Mouse (Mus musculus) spleen, adult 2 months (tissue): ENCODE data around the gene Slc27a1. TPM values are rescaled to one million over a fixed set of nuclear protein-coding genes. Genes with fewer than 3 reads are reported as not detected.
A peak's percentile ranks its signal among the peaks of the same experiment; 100 is the strongest.

ENCODE experiments used
- DNase-seq, 2 experiments: peaks; one replicate each; pipeline versions ENCODE4 v3.0.0 to v3.0.0-alpha.2; 2012 to 2021; ENCODE audit warnings: low spot score in 2 of 2, low read depth in 1 of 2
- H3K27ac ChIP-seq: fragments of 200-500 bp; 2 replicates; pipeline ENCODE4 v1.5.1; 2012; ENCODE audit warnings: low read length, inconsistent platforms; ENCODE audit not compliant: insufficient read depth
- H3K27me3 ChIP-seq: fragments of 200-500 bp; 2 replicates; pipeline ENCODE4 v1.6.1; 2012; ENCODE audit warnings: mild to moderate bottlenecking, moderate library complexity, low read length, inconsistent platforms; ENCODE audit not compliant: control insufficient read depth, insufficient read depth
- H3K36me3 ChIP-seq: fragments of 200-500 bp; 2 replicates; pipeline ENCODE4 v1.6.1; 2012; ENCODE audit warnings: mild to moderate bottlenecking, low read length, inconsistent platforms; ENCODE audit not compliant: control insufficient read depth, insufficient read depth
- H3K4me1 ChIP-seq: fragments of 200-500 bp; 2 replicates; pipeline ENCODE4 v1.6.1; 2011; ENCODE audit warnings: inconsistent platforms; ENCODE audit not compliant: control insufficient read depth, insufficient read depth, insufficient read length
- H3K4me3 ChIP-seq: fragments of 200-500 bp; 2 replicates; pipeline ENCODE4 v1.5.1; 2011; ENCODE audit warnings: mild to moderate bottlenecking, inconsistent platforms; ENCODE audit not compliant: insufficient read depth, insufficient read length; ENCODE audit errors: extremely low read depth
- CTCF ChIP-seq: fragments of 200-500 bp; IDR thresholded peaks from 2 replicates; pipeline ENCODE4 v1.5.1; 2011; ENCODE audit warnings: mild to moderate bottlenecking, inconsistent platforms; ENCODE audit not compliant: insufficient read depth, insufficient read length, insufficient replicate concordance; ENCODE audit errors: extremely low read depth
- POLR2A ChIP-seq: fragments of 200-500 bp; IDR thresholded peaks from 2 replicates; pipeline ENCODE4 v1.6.1; 2011; ENCODE audit warnings: low read depth, low read length, inconsistent platforms
- WGBS: fragments of 180-500 bp; shearing (Covaris S2); methylation state at CpG from one replicate; pipeline ENCODE4 v1.1.7; 2018; 5-methylcytosine and 5-hydroxymethylcytosine counted together
- polyA plus RNA-seq: library from polyadenylated mRNA; depleted of rRNA; stranded (reverse); fragments of >200 nt; gene quantifications from 2 replicates; pipeline ENCODE4 v1.2.3, GENCODE M21; 2012

Gene Slc27a1
- polyA plus RNA-seq, 1 experiment: 47.0 TPM

GRCm38 (mm10) chr8:71601939-71602665, 33.4 kb downstream of the Slc27a1 start:
- H3K27ac ChIP-seq: no peak overlapping the region
- WGBS: 13% methylated on average over 65 of the region's 65 CpGs
- peak overlapping the region; percentile 43; the same call in 1 of the 2 replicates for H3K4me3 ChIP-seq
- peaks cover 8% of the 10 kb centered on the region for H3K36me3 ChIP-seq
- TF ChIP-seq POLR2A (no peak), CTCF (no peak)
- DNase-seq: peak in 1 of 2 experiments; percentile 48
- no peaks in the 10 kb centered on the region for H3K27me3 ChIP-seq
- peaks cover 21% of the 10 kb centered on the region for H3K4me1 ChIP-seq

DNA sequence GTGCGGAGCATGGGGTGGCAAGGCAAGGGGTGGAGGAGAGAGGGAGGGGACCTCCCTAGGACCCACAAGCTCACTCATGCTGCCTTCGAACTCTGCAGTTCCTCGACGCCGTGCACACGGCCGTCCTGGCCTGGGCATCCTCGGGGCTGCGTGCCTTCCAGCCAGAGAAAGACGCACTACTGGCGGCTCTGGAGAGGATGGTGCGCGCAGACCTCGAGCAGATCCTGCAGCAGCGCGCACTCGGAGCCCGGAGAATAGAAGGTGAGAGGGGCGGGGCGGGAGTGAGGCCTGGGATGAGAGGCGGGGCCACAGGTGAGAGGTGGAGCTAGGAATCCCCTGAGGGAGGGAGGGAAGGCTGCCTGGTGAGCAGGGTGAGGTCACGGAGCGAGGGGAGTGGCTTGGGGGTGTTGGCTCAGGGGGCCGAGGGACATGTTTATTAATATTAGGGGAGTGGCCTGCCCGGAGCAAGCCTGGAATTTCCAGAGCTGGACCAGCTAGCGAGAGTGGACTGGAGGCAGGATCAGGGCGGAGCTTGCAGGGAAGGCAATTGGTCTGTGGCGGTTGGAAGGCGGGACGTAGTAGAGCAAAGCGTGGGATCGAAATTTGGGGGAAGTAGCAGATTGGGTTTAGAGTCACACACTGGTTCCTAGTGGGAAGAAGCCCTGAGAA, 34.1 kb downstream of the Slc27a1 start:
- DNase-seq: no peak
- peaks cover 8% of the 10 kb centered on the region for H3K36me3 ChIP-seq
- H3K27ac ChIP-seq: no peak overlapping the region
- WGBS: 38% methylated on average over 32 of the region's 32 CpGs
- no peaks in the 10 kb centered on the region for H3K27me3 ChIP-seq
- H3K4me1 ChIP-seq: peaks cover 19% of the 10 kb centered on the region
- TF ChIP-seq CTCF (no peak), POLR2A (no peak)
- H3K4me3 ChIP-seq: peak overlapping the region; percentile 43; the same call in 1 of the 2 replicates

DNA sequence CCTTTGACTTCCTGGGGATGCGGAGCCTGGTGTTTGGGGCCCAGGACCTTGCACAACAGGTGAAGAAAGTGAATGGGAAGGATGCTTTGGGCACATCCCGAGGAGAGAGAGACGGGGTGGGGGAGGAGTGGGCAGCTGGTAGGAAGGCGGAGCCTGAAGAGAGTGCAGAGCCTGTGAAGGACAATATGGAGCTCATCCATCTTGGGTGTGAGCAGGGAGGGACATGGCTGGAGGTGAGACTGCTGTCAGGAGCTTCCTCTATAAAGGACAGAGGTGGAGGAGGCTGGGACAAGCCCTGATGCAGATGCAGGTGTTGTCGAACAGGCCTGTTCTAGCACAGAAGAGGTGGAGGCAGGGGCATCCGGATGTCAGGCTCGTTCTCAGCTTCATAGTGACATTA, 35.3 kb downstream of the Slc27a1 start:
- no peak overlapping the region for H3K4me3 ChIP-seq
- H3K4me1 ChIP-seq: peaks cover 18% of the 10 kb centered on the region
- no peak for DNase-seq
- peaks cover 8% of the 10 kb centered on the region for H3K36me3 ChIP-seq
- H3K27me3 ChIP-seq: no peaks in the 10 kb centered on the region
- TF ChIP-seq POLR2A (no peak), CTCF (no peak)
- WGBS: 91% methylated on average over 7 of the region's 7 CpGs
- no peak overlapping the region for H3K27ac ChIP-seq

DNA sequence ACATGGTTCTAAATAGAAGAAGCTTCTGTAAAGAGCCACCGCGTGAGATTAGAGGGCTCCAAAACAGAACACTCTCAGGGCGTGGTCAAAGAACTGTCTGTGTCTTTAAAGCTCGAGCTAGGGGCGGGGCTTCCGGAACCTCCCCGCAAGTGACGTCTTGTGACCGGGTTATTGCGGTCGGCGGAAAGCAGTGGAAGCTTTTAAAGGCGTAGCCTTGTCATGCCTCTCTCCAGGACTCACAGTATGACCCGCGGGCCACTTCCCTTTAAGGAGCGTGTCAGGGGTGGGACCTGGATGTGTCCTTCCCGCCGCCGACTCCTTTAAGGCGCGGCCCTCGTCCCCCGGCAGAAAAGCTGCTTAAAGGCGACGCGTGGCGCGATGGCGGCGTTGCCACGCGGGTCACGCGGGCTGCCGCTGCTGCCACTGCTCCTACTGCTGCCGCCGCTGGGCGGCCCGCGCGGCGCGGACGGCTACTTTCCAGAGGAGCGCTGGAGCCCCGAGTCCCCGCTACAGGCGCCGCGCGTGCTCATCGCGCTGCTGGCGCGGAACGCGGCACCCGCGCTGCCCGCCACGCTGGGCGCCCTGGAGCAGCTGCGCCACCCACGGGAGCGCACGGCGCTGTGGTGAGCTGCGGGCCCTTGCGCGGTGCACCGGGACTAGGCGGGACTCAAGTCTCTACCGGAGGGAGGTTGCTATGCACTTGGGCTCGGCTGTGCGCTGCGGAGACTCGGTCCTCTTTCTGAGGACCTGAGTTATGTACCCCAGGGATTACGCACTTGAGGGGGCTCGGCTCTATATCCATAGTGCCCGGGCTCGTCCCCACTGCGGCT, 42.4 kb downstream of the Slc27a1 start, which contains the start of gene Colgalt1:
Gene Colgalt1 (plus strand): TSS at position 177 of the 830 bp plus-strand sequence.
- H3K4me1 ChIP-seq: peaks cover 8% of the 10 kb centered on the region; the same call in 1 of the 2 replicates
- peak; percentile 96 to 99 for DNase-seq
- under 1% methylated on average over 82 of the region's 82 CpGs for WGBS
- TF ChIP-seq CTCF (no peak), POLR2A (peak; percentile 42; the same call in 1 of the 2 replicates)
- H3K36me3 ChIP-seq: peaks cover 10% of the 10 kb centered on the region
- H3K4me3 ChIP-seq: peak within 1 kb of the TSS; percentile 81
- H3K27me3 ChIP-seq: no peaks in the 10 kb centered on the region
- peak within 1 kb of the TSS; percentile 83 for H3K27ac ChIP-seq

DNA sequence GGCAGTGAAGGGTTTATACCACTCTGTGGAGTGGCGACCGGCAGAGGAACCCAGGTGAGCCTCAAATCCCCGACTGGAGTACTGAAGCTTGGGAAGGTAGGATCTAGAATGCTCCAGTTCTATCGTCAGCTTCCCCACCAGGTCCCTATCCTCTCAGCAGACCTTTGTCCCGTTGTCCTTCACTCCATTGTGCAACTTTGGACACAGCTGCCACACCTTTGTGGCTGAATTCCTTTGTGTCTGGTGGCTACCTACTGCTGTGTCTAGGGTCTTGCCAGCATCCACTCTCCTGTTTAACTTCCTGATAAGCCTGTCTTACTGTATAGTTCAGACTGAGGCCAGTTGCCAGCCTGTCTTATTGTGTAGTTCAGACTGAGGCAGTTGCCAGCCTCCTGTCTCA, 43.5 kb downstream of the Slc27a1 start:
- Histone ChIP-seq H3K4me3 (peak overlapping the region; percentile 81; the same call in 1 of the 2 replicates), H3K4me1 (peaks cover 8% of the 10 kb centered on the region; the same call in 1 of the 2 replicates), H3K27ac (peak overlapping the region; percentile 27; the same call in 1 of the 2 replicates), H3K27me3 (no peaks in the 10 kb centered on the region), H3K36me3 (peaks cover 14% of the 10 kb centered on the region)
- 34% methylated on average over 5 of the region's 5 CpGs for WGBS
- no peak for TF ChIP-seq CTCF
- TF ChIP-seq POLR2A: no peak
- DNase-seq: no peak

GRCm38 (mm10) chr8:71613418-71613817, 44.7 kb downstream of the Slc27a1 start:
- DNase-seq: no peak
- H3K4me1 ChIP-seq: peaks cover 8% of the 10 kb centered on the region; the same call in 1 of the 2 replicates
- no peak overlapping the region for H3K4me3 ChIP-seq
- TF ChIP-seq CTCF: no peak
- no peak for TF ChIP-seq POLR2A
- WGBS: 17% methylated on average over 4 of the region's 4 CpGs
- peak overlapping the region; percentile 27 for H3K27ac ChIP-seq
- H3K27me3 ChIP-seq: no peaks in the 10 kb centered on the region
- H3K36me3 ChIP-seq: peaks cover 25% of the 10 kb centered on the region
